Mouse (Mus musculus) heart, adult 18-20 months (tissue): ENCODE data around the gene Gsg1l. TPM values are rescaled to one million over a fixed set of nuclear protein-coding genes. Genes with fewer than 3 reads are reported as not detected.
A peak's percentile ranks its signal among the peaks of the same experiment; 100 is the strongest.

Source experiments
- DNase-seq, 2 experiments: peaks; one replicate each; pipeline ENCODE4 v3.0.0; 2021 to 2022; ENCODE audit warnings: mixed read lengths in 1 of 2
- total RNA-seq, 2 experiments: library from RNA; stranded (reverse); gene quantifications; 2 replicates each; pipeline ENCODE4 v1.2.3; 2021

Gene Gsg1l
- total RNA-seq, 2 experiments from 2014 or later, result 10.1 to 12.3 TPM

DNA sequence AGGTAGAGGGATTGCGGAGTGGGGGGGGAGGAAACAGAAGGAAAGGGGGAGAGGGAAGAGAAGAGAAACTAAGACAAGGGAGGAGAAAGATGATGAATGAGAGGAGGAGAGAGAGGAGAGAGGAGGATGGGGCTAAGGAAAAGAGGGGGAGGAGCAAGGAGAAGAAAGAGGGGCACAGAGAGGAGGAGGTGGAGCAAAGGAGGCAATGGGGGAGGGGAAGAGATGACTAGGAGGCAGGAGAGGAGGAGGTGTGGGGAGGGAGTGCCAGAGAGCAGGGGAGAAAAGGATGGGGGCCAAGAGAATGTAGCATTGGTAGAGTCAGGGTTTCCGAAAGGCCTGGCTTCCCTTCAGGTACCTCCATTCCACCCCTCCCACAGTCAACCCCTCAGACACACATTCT, 147.9 kb downstream of the Gsg1l start:
- DNase-seq, result no peak

DNA sequence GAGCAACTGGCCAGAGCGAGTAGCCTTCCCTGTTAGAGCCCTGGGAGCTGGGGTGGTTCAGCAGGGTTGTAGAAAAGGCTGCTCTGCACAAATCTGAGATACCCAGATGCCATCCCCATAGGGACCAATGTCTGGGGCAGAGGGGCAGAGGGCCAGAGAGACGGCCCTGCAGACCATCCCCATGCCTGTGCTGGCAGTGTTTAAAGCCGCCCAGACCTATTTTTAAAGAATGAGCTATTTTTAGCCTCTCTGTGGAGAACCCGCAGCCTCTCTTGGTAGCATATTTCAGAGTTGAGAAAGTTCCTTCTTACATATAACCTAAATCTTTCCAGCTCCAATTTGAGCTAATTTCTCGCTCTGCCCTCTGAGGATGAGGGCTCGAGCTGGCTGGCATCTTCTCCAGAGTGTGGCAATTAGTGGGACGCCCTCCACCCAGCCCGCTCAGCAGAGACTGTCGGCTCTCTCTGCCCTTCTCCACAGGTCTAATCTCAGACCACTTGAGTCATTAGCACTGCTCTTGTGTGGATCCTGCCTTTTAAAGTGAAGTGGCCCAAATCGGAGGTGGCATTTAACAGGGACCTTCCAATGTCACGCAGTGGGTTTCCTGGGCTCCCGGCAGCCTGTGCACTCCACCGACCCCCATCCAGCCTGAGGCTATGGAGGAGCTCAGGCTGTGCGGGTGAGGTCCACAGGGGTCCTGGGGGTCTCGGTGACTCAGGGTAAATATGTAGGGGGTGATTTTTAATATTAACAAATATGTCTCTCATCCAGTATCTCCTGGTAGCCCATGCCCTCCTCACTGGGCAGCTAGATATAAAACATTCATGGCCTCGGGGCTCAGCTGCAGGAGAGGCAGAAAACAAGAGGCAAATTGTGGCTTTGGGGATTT, 148.6 kb downstream of the Gsg1l start:
- DNase-seq, result peak; percentile 24 to 45

DNA sequence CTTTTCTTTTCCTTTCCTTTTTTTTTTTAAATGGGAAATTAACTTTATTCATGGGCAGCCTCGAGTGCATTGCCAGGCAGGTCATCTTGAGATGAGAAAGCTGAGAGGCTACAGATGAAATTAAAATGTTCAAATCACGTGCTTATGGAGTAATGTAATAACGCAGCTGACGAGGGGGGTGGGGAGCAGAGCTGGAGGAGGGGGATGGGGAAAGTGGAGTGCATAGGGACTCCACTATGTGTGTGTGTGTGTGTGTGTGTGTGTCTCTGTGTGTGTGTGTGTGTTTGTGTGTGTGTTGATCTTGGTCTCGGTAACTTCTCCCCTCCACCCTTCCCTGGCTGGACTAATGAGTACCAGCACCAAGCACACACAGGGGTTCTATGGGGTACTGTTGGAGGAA, 150.6 kb downstream of the Gsg1l start:
- no peak for DNase-seq

DNA sequence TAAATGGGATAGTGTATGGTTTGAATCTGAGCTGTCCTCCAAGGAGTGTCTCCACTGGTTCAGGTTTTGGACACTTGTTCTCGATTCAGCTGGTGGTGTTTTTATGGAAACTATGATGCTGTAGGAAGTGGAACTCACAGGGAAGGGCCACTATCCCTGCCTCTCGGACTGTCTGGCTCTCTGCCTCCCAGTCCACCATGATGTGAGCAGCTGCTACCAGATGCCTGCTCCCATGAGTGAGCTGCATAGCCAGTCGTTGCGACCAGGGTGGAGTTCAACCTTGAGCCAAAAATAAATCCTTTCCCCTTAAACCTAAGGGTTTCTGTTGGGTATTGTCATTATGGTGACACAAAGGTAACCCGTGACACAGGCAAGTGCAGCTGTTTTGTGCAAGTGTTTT, 158.2 kb downstream of the Gsg1l start:
- no peak for DNase-seq

DNA sequence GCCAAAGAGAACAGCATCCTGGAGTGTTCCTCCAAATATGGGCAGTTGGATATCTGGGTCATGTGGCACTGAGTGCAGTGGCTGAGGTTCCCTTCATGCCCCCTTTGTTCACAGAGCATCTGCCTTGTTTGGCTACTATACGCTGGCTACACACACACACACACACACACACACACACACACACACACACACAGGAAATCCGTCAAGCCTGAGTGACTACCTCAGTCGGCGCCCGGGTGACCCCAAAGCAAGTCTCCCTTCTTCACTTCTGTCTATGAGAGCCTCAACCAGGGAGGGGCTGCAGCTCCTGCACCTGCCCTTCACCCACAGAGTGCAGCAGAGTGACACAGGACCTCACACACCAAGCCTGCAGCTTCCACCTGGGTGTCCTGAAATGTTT, 161.4 kb downstream of the Gsg1l start:
- DNase-seq, result no peak

DNA sequence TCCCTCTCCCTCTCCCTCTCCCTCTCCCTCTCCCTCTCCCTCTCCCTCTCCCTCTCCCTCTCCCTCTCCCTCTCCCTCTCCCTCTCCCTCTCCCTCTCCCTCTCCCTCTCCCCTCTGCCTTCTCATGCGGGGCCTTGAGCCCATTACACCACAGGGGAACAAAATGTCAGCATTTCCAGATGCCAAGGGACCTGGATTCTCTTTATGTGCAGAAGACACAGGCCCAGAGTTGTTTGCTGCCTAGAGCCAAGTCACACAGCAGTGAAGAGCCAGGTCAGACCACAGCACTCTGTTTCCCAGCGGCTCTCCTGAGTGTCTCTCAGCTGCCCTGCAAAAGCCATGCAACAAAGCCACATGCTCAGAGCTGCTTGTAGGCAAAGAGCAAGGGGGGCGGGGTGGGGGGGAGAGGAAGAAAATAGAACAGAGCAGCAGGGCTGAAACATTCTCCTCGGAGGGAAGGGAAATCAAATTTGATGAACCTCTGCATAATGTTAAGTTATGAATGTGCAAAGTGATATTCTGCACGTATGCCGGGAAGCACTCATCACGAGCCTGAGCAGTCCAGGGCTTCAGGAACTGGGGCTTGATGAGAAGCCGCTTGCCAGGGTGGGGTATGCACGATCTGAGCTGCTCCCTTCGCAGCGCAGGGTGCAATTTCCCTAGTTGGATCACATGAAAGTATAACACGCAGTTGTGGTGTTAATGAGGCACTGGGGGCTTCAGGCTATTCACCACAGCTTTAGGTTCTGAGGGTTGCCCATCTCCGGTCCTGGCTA, 181.6 kb downstream of the Gsg1l start:
- no peak for DNase-seq

DNA sequence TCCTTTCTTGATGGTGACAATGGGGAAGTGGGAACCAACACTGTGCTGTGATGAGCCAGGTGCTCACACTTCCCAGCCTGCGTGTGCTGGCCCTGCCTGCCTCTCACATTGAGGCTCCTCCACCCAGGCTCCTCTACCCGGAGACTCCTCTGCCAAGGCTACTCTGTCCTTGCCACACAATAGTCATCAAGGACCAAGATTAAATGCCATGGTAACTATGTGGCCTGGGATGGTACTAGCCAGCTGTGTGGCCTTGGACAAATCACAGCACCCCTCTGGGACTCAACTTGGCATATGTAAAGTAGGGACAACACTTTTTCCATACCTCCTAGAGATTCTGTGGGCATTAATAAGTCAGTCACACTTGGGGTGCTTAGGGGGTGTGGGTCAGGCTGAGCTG, 182.3 kb downstream of the Gsg1l start:
- no peak for DNase-seq

DNA sequence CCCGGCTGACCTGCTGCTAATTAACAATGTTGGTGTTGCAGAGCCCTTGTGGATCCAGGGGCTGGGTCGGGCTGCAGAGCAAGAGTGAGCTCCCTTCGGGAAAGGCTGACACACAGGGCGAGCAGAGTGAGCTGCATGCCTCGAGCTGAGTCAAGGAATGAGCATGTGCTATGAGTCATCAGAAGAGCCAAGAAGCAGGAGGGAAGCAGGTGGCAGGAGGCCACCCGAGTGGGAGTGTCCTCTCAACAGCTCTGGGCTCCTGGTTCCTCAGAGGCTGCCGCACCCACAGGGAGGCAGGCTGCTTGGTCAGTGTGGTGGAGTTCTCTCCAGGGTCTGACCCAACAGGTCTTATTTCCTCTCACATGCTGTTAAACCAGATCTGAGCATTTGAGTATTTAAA, 183.2 kb downstream of the Gsg1l start:
- peak; percentile 47 to 76 for DNase-seq

DNA sequence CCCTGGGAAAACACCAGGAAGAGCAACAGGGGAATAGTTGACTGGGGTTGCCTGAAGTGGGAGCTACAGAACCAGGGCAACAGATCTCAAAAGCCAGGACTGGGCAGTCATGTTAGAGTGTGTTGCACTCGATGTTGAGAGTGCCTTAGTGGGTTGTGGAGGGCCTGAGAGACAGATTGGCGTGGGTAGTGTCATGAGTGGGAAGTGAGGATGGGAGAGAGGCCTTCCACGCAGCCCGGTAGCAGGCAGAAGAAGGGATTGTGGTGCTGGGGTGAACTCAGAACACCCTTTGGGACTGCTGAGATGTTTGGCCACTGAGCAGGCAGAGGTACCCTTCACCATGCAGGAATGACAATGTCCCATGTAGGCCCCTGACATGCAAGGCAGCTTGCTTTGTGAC, 185.2 kb downstream of the Gsg1l start:
- no peak for DNase-seq

DNA sequence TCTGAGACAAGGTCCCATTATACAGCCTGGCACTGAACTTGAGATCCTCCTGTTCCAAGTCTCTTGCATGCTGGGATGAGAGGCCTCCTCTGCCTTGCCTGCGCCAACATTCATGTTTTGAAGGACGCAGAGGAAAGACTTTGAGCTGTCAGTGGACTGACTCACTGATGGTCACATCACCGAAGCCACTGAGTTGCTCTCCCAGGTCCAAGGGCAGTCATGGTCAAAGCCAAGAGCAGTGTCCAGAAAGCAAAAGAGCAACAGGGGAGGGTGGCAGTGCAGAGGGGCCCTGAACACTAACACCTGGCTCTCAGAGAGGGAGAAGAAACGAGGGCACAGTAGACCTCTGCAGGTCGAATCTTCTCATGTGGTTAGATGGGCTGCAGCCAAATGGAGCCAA, 188.6 kb downstream of the Gsg1l start:
- no peak for DNase-seq

DNA sequence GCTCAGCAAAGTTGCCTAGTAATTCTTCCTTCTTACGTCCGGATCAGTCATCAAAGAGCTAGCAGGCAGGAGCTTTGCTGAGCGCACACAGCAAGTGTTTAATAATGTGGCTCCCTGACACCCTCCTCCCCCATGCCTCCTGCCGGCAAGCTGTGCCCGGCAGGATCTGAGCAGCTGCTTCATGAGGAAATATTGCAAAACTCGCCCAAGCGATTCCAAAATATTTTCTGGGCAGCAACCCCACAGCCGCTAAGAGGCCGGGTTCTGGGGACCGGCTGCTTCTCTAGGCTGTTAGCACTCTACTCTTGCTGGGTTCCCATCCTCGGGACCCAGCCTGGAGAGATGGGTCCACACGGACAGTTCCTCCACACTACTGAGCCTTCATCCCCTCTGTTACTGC, 193.8 kb downstream of the Gsg1l start:
- DNase-seq, result peak; percentile 51 to 73

DNA sequence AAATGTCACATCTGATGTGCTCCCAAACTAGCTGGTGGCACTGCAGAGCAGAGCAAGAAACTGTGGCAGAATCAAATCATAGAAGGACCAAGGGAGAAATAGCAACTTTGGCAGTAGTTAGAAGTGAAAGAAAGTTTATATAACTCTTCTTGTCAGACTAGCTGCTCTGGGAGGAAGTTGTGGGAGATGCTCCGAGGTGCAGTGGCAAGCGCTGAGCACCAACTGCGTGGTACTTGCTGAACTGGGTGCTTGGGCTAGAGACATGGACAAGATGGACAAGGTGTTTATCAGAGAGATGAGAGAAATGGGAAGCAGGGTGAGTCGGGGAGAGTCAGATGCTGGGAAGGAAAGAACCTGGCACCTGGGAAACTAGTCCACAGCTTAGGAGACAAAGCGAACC, 194.4 kb downstream of the Gsg1l start:
- DNase-seq, result no peak

DNA sequence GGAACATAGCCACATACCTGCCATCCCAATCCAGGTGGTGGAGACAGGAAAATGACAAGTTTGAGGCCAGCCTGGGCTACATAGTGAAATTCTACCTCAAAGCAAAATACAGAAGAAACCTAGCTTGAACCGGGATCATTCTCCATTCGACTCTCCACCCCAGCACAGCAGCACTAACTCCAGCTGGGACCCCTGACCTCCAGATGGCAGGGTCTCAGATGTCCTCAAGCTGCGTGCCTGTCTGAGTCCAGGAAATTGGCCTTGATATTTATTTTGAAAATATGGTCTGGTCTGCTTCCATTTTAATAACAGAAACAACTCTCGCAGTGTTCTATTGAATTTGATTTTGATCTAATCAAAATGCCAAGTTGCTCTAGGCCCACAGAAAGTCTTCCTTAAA, 195.1 kb downstream of the Gsg1l start:
- DNase-seq, result peak in 1 of 2 experiments; percentile 17

DNA sequence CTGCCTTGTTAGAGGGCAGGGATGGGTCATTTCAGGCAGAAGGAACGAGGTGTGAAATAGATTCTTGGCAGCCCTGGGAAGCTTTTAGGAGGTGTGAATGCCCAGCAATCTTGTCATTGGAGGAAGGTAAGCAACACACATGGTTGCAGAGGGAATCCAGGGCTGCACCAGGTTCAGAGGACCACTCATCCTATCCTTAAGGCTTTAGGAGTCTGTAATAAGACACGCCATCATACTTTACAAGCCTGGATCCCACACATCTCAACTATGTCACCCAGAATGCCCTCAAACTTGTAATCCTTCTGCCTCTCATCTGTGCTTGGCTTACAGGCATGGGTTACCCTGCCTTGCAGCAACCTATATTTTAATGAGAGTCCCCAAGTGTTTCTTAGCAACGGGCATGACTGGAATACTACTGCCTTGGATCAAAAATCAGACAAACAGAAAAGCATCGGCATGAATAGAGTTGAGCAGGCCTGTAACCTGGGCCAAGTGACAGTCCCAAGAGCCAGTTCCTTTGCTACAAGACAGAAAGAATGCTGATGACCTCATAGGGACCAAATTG, 196.0 kb downstream of the Gsg1l start:
- DNase-seq, result no peak

DNA sequence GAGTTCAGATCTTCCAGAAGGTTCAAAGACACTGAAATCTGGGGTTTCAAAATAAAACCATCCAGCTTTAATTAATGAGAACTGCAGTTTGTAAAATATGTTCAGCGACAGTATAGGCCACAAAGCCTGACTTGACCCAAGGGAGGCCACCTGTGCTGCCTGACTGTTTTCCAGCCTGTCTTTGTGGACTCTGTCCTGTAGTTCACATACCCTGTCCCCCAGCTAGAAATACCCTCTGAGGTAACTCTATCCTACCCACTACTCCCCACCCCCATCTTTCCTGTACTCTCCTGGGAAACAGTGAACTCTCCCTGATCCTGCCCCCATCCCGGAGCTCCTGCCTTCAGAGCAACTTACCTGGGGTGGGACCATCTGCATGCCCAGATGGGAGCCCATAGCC, 199.0 kb downstream of the Gsg1l start:
- DNase-seq, result no peak

DNA sequence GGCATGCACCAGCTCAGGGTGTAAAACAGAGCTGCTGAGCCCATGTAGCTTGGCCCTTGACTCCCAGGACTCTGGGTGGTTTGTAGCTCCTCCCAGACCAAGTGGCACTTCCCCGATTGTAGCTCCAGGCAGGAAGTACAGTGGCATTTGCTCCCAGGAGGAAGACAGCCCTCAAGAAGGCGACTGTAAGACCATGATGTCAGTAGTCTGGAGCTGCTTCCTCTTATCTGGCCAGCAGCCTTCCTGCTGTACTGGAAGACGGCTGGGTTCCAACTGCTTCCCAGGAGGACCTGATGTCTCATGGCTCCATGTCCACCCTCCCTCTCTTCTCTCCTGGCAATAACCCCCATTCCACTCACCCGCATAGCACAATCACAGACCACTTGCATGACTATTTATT, 204.2 kb downstream of the Gsg1l start:
- peak; percentile 39 to 58 for DNase-seq

DNA sequence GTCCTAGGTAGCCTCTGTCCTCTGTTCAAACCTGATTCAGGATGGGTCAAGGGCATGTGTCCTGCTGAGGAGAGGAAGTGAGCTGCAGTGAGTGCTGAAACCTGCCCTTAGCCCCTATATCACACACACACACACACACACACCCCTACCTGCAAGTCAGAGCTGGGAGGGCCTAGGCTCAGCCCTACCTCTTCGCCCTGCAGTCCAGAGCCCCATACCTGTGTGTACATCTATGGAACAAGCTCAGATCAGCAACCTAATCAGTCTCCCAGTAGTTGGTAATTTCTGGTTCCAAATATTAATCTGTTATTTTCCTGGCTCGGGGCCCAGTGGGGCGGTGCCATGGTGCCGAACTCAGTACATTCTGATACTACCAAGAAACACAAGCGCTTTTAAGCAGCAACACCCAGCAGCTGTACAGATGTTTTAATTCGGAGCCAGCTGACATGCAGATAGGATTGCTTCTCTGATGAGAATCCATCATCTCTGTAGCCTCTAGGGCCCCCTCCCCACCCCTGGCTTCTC, 208.2 kb downstream of the Gsg1l start:
- DNase-seq, result no peak

DNA sequence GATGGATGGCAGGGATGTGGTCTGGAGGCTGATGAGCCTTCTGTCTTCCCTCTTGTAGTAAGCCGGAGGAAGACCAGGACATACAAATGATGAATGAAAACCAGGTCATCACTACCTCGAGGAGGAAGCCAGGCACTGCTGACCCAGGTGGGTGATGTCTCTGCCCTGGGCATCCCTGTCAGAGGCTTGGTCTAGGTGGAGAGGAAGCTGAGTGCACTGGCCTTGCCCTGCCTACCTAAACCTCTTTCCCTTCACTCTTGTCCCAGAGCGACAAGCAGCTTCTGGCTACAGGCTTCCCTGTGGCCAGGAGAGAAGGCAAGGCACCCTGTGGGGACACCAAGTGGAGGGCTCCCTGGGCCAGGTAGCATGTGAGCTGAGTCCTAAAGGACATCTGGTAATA, 209.3 kb downstream of the Gsg1l start:
- DNase-seq, result no peak

DNA sequence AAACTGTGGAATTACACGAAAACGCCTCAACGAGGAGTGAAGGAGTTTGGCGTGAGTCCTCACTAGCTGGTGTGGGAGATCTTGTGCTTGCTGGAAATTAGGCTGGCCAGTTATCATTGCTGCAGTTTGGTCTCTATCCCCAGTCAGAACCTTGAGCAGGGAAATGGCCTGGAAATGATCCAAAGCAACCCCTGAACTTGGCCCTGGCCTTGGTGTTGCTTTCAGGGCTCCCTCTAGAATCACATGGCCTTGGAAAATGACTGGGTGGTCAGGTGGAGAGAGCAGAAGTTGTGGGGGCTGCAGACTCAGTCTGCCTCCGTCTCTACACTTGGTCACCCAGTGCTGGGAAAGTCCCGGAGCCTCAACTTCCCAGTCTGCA, 210.0 kb downstream of the Gsg1l start:
- no peak for DNase-seq

DNA sequence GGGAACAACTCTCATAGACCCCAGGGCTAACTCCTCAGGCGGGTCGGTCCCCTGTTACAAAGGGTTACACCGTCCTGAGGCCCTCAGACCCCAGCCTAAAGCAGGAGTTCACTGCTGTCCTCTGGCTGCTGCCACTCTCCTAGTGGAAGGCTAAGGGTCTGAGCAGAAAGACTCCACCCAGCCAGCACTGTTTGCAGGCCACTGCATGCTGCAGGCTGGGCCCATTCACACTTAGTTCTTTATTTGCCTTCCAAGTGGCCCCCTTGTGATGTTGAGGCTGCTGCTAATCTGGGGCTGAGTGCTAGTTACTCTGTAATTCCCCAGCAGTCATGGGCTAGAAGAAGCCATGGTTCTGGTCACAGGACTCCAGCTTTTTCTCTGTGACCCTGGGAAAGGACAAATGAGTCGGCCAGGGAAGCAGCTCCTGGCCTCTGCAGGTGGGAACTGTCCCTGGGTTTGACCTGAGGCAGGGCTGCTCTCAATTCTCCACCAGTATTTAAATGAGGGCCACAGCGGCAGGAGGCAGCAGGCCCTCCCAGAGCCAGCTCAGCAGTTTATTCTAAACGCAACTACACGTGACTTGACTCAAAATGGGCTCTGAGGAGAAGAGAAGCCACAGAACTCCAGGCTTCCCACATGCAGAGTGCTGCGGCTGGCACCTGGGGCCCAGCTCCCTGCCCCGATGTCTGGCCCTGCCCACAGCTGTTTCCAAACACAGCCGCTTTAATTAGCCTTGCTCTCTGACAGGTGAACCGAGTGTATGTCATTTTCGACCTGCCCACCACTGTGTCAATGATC, 210.6 kb downstream of the Gsg1l start:
- DNase-seq, result no peak

DNA sequence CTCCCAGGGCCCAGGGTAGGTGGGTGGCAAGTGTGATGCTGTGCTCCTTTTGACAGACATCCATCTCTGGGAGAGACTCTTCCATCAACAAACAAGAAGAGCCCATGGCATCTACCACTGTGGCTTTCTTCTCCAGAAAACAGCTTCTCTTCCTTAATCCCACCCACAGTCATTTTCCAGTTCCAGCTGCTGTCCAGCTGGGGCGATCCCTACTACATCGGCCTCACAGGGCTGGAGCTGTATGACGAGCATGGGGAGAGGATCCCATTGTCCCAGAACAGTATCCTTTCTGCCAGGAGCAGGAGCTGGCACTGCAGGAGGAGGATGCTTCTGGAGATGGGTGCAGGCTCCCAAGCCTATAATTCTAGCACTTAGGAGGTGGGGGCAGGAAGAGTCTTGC, 213.6 kb downstream of the Gsg1l start:
- no peak for DNase-seq

DNA sequence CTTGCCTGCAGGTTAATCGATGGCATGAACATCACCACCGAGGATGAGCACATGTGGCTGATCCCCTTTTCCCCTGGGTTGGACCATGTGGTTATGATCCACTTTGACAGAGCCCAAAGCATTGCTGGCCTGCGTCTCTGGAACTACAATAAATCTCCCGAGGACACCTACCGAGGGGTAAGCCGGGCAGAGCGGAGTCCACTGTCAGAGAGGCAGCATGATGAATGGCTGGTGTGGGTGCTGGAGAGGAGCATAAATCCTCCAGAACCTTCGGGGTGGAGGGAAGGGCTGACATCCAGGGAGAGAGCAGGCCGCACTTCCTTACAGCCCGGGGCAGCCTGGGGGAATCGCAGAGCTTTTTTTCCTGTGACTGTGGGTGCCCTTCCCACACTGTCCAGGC, 217.0 kb downstream of the Gsg1l start:
- no peak for DNase-seq
